Mouse (Mus musculus) granulocyte monocyte progenitor cell, adult 5-6 weeks (primary cell): ENCODE data around the gene Ang. TPM values are rescaled to one million over a fixed set of nuclear protein-coding genes. Genes with fewer than 3 reads are reported as not detected.

ENCODE experiments used
- ATAC-seq: replicated peaks from 2 replicates; pipeline ENCODE4 v1.8.0; 2016; ENCODE audit warnings: mild to moderate bottlenecking, moderate TSS enrichment, inconsistent platforms; ENCODE audit not compliant: poor library complexity, severe bottlenecking
- total RNA-seq, 2 experiments: library from RNA; stranded (forward) in 1 of 2; stranded (reverse) in 1 of 2; fragments of 200-712, 200-1000 nt in 1 of 2; fragments of >200 nt in 1 of 2; fragmentation: Nextera tagmentation in 1 of 2; gene quantifications; 2 replicates each; pipeline ENCODE4 v1.2.3; 2014 to 2017

Gene Ang
- total RNA-seq, 2 experiments from 2014 or later: 0.45 to 1.8 TPM

DNA sequence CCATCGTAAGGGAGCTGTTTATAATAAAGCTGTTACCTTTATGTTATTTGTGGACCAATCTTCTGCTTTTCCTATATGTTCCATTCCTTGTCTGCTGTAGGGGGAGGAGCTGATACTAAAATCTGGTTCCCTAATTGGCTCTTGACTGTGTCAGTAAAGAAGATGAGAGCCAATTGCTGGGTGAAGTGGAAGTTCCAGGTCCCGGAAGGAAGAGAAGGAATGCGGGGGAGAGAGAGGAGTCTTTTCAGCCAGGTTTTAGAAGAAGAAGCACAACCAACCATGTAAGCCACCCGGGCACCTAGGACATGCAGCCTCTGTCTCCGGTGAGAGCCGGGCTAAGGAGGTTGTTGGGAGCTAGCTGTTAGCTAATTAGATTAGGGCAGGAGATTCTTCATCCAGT is 34.7 kb downstream of the Ang start:
- no peak for ATAC-seq

- ATAC-seq: no peak
Observed at GRCm38 (mm10) chr14:51127648-51128258, 36.8 kb downstream of the Ang start.

GRCm38 (mm10) chr14:51128775-51129623 is 38.0 kb downstream of the Ang start:
- ATAC-seq: peak; percentile 88

- ATAC-seq: no peak
Observed at GRCm38 (mm10) chr14:51129624-51129975, 38.6 kb downstream of the Ang start.

GRCm38 (mm10) chr14:51130315-51130940 is 39.5 kb downstream of the Ang start:
- no peak; the same call in 1 of the 2 replicates for ATAC-seq

- no peak for ATAC-seq
Observed at GRCm38 (mm10) chr14:51131086-51131815, 40.3 kb downstream of the Ang start.

DNA sequence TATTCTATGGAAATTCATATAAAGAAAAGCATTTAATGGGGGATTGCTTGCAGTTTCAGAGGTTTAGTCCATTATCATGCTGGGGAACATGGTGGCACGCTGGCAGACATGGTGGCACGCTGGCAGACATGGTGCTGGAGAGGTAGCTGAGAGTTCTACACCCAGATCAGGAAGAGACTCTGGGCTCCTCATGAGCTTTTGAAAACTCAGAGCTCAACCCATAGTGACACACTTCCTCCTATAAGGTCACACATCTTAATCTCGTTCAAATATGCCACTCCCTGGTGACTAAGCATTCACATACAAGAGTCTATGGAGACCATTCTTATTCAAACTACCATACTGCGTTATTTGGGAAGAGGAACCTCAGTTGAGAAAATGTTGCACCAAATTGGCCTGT is 41.4 kb downstream of the Ang start:
- peak; percentile 30; the same call in 1 of the 2 replicates for ATAC-seq

- ATAC-seq: no peak; the same call in 1 of the 2 replicates
Observed at GRCm38 (mm10) chr14:51140342-51140741, 49.4 kb downstream of the Ang start.

DNA sequence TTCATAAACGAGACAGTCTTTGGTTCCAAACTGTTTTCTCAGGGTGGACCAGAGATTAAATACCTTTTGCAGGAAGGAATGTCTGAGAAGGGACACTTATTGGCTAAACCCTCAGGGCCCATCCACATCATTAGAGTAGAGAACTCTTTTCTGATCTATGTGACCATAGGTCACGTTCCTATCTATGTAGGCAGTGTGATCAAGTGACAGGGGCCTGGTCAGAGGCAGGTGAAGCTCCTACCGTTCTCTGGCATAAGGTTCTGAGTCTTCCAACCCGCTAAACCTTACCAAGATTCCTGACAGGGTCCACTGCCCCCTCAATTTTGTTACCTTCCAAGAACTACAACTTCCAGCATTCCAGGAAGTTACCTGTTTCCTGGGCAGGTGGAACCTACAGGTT is 51.2 kb downstream of the Ang start:
- no peak for ATAC-seq

DNA sequence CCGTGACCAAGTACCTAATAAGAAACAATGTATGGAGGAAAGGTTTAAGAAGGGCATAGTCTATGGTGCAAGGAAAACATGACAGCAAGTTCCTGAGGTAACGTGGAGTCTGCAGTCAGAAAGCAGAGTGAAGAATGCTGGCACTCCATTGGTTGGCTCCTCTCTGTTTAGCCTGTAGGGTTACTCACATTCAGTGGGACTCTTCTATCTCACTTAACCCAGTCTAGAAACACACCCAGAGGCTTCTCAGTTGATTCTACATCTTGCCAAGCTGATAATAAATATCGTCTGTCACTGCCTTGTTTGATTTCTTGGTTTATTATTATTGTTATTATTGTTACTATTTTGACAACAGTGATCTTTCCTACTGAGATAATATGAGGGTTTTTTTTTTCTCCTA is 51.6 kb downstream of the Ang start:
- ATAC-seq: no peak

DNA sequence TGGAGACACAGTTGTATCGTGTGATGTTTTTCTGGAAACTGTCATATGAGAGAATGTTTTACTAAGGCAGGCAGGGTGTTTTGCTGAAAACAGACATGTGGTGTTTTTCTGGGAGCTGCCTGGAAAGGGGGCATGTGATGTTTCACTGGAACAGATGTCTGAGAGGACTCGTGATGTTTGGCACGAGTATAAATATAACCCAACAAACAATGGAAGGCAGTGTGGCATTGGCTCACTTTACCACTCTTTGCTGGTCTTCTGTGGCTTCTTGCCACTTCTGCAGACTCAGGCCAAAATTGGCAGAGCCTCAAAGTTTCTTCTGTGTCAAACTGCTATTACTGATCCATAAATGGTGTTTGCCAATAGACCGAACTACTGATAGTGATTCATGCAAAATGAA is 52.3 kb downstream of the Ang start:
- ATAC-seq: no peak

DNA sequence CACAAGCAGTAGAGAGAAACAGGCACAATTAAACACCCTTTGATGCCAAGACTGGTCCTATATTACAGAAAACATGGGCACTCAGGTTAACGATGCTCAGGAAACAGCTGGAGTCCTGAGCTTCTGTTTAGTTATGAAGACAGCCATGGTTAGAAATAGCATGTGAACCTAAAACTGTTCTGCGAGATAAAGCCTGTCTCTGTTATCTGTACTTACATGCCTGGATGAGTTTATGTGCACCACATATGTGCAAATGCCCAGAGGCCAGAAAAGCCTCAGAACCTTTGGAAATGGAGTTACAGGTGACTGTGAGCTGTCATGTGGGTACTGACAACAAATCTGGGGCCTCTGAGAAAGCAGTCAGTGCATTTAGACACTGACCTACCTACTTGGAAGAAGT is 53.0 kb downstream of the Ang start:
- ATAC-seq: no peak

DNA sequence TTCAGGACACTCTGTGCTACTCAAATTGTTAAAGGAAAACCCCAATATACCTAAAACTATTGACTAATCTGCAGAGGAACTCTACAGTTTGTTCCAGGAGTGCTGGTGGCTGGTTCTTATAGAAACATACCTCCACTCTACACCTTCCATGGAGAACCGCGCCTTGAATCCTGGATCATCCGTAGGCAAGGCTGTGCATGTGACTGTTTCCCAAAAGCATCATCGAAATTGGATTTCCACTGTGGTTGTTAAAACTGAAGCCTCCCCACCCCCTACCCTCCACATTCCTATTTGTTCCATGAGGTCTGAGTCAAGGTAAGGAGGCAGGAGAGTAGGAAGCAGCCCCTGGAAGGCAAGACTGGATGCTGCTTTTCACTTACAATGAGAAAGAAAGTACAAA is 53.5 kb downstream of the Ang start:
- ATAC-seq: no peak

- no peak for ATAC-seq
Observed at GRCm38 (mm10) chr14:51145521-51145920, 54.6 kb downstream of the Ang start.

DNA sequence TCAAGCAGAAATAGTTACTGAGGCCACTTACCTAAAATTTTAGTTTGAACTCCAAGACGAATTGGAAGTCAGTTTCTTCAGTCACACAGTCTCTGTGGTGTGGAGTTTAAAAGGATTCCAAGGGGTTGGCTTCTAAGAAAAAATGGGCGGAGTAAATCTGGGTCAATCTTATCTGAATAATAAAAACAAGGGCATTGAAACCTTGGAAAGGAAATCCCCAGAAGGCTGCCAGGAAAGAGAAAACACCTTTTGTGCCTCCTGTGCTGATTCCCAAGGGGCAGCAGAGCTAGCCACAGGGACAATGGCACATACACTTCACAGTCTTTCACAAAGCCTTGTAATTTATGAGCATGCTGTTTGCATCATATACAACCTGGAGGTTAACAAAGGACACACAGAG is 55.7 kb downstream of the Ang start, which contains the start of gene Rnase1:
Gene Rnase1, minus strand, starts transcription at position 101 of the 400 bp plus-strand sequence.
- ATAC-seq: no peak

DNA sequence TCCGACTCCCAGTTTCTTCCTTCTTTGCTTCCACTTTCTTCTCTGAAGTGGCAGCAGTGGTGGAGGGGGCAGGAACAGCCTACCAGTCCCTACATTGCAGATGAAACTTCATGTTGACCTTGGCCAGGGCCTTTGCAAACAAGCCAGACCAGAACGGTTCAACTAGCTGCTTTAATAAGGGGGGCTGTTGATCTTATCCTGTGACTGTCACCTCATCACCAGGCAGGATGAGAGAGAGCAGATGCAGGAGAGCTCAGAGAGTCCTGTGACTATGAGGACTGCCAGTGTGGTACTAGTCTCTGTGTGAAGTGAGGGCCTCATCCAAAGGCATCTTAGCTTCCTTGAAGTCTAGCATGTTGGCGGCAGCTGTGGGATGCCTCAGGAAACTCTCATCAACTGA is 57.1 kb downstream of the Ang start:
- ATAC-seq: no peak

DNA sequence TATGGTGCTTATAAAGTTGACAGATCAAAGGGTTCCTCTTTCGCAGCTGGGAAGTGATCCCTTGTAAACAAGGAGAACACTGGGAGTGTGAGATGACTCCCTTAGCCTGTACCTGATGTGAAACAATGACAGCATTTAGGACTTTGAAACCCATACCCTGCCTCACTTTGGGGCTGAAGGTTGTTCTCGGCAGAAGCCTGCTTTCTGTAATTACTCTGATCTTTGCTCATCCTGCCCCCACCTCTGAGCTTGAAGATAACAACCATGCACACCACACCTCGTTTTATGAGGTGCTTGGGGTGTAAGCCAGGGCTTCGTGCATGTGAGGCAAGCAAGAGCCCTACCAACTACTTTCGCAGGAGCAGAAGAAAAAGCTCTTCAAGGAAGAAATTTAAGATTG is 58.2 kb downstream of the Ang start:
- no peak for ATAC-seq

GRCm38 (mm10) chr14:51150206-51150831 is 59.4 kb downstream of the Ang start:
- ATAC-seq: no peak
